Mouse (Mus musculus) E14TG2a.4 (cell line): Measurements from ENCODE around the gene Rps6ka5.

Experiments
- H3K27me3 ChIP-seq: 2 replicates; pipeline ENCODE4 v1.6.1; 2014; ENCODE audit warnings: low read length, control low read depth; ENCODE audit not compliant: insufficient read depth
- H3K36me3 ChIP-seq: 2 replicates; pipeline ENCODE4 v1.6.1; 2014; ENCODE audit warnings: low read length, control low read depth; ENCODE audit not compliant: insufficient read depth
- H3K4me1 ChIP-seq: replicated peaks from 2 replicates; pipeline ENCODE4 v1.6.1; 2014; ENCODE audit warnings: low read depth, low read length, control low read depth
- H3K4me3 ChIP-seq: replicated peaks from 2 replicates; pipeline ENCODE4 v1.5.1; 2014; ENCODE audit warnings: mild to moderate bottlenecking, low read length
- H3K9me3 ChIP-seq: 2 replicates; pipeline ENCODE4 v1.6.1; 2014; ENCODE audit warnings: low read length, control low read depth
- CTCF ChIP-seq: conservative IDR thresholded peaks from 2 replicates; pipeline ENCODE4 v1.5.1; 2014; ENCODE audit warnings: low read length
- NANOG ChIP-seq: IDR thresholded peaks from 2 replicates; pipeline ENCODE4 v1.6.1; 2014; ENCODE audit warnings: borderline replicate concordance, low read length, mixed read lengths
- POU5F1 ChIP-seq: IDR thresholded peaks from 2 replicates; pipeline ENCODE4 v1.6.1; 2014; ENCODE audit warnings: low read length, borderline replicate concordance

Rps6ka5 gene

DNA sequence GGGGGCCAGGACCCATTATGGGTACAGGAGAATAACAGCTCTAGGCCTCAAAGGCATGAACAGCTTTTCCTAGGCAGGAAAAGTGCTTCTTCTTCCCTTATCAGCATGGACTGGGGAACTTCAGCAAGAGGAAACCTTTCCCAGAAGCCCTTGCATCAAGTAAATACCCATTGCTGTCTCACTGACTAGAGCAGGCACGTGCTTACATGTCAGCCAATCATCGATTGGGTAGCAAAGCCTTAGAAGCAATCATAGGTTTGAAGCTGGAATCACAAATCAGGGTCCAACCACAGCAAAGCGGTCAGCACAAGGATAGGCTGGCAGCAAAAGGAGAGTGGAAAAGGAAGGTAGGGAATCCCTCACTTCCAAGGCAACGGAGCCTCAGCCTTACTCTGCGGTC is 213.7 kb downstream of the Rps6ka5 start:
- TF ChIP-seq CTCF, result no peak
- Histone ChIP-seq H3K27me3 (no peaks in the 10 kb centered on the region), H3K9me3 (no peaks in the 10 kb centered on the region), H3K4me1 (peaks cover 89% of the 10 kb centered on the region), H3K36me3 (peaks cover 20% of the 10 kb centered on the region), H3K4me3 (peak overlapping the region; percentile 20; the same call in 1 of the 2 replicates)

GRCm38 (mm10) chr12:100512641-100513040 is 214.1 kb downstream of the Rps6ka5 start:
- H3K27me3 ChIP-seq, result no peaks in the 10 kb centered on the region
- peaks cover 20% of the 10 kb centered on the region for H3K36me3 ChIP-seq
- H3K4me1 ChIP-seq, result peaks cover 89% of the 10 kb centered on the region
- no peak overlapping the region for H3K4me3 ChIP-seq
- H3K9me3 ChIP-seq, result no peaks in the 10 kb centered on the region
- TF ChIP-seq CTCF (no peak), NANOG (no peak), POU5F1 (no peak)

DNA sequence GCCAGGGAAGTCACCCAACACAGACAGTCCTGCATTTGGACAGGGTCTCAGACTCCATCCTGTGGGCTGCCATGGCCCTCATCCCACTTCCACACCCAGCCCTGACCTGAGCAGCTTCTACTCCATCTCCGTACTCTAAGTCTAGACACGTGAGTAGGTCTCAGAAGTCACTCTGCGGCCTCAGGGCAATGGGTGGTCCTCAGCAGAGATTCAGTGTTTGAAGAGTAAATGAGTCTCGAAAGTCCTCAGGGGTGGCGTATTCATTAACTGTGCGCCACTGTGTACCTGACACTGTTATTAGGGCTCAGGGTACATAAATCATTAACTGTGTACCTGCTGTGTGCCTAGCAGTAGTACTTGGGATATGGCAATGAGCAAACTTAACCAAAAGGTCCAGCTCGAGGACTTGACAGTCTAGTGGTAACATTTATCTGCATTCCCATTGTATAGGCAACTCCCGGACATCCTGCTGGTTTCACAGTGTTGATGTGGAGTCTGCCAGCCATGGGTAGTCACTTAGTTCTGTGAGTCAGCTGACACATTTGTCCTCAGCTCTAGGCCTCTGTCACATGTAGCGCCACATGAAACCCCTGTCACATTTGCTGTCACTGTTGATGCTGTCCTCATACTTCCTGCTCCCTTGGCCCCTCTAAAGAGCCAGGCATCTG is 217.0 kb downstream of the Rps6ka5 start:
- no peaks in the 10 kb centered on the region for H3K9me3 ChIP-seq
- H3K27me3 ChIP-seq, result no peaks in the 10 kb centered on the region
- H3K4me3 ChIP-seq, result no peak overlapping the region
- H3K36me3 ChIP-seq, result peaks cover 20% of the 10 kb centered on the region
- TF ChIP-seq NANOG (no peak), CTCF (no peak), POU5F1 (no peak)
- peaks cover 70% of the 10 kb centered on the region for H3K4me1 ChIP-seq

GRCm38 (mm10) chr12:100508668-100509067 is 218.1 kb downstream of the Rps6ka5 start:
- H3K4me3 ChIP-seq, result no peak overlapping the region

DNA sequence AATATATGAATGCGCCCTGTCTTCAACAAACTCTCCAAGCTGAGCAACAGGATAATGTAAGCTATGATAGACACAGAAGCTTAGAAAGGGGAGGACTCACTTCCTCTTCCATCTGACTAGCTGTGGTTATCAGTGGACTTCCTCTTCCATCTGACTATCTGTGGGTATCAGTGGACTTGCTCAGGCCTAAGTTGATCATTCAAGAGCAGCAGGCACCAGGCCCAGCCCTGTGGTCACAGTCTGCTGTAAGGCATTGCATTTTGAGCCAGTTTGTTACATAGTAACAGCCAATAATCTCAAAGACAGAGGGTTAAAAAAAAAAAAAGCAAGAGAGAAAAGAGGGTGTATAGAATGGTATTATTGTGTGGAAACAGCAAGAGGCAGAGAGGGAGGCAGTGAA is 221.3 kb downstream of the Rps6ka5 start:
- no peaks in the 10 kb centered on the region for H3K27me3 ChIP-seq
- no peak overlapping the region for H3K4me3 ChIP-seq
- H3K4me1 ChIP-seq, result peaks cover 52% of the 10 kb centered on the region
- peaks cover 5% of the 10 kb centered on the region; the same call in 1 of the 2 replicates for H3K36me3 ChIP-seq
- H3K9me3 ChIP-seq, result no peaks in the 10 kb centered on the region
- TF ChIP-seq CTCF (no peak), NANOG (no peak), POU5F1 (no peak)

More at GRCm38 (mm10) chr12:100508668-100509067, 218.1 kb downstream of the Rps6ka5 start:
- no peaks in the 10 kb centered on the region for H3K9me3 ChIP-seq
- TF ChIP-seq NANOG (no peak), POU5F1 (no peak), CTCF (no peak)
- H3K27me3 ChIP-seq, result no peaks in the 10 kb centered on the region
- peaks cover 60% of the 10 kb centered on the region for H3K4me1 ChIP-seq
- H3K36me3 ChIP-seq, result peaks cover 25% of the 10 kb centered on the region

- H3K4me1 ChIP-seq, result peaks cover 52% of the 10 kb centered on the region
- H3K27me3 ChIP-seq, result no peaks in the 10 kb centered on the region
- H3K9me3 ChIP-seq, result no peaks in the 10 kb centered on the region
- peaks cover 9% of the 10 kb centered on the region for H3K36me3 ChIP-seq
- no peak overlapping the region for H3K4me3 ChIP-seq
- no peak for TF ChIP-seq POU5F1
- TF ChIP-seq NANOG, result no peak
- TF ChIP-seq CTCF, result no peak
Measured at GRCm38 (mm10) chr12:100504585-100504984, 222.2 kb downstream of the Rps6ka5 start.

GRCm38 (mm10) chr12:100503659-100504058 is 223.1 kb downstream of the Rps6ka5 start:
- Histone ChIP-seq H3K27me3 (no peaks in the 10 kb centered on the region), H3K4me1 (peaks cover 49% of the 10 kb centered on the region), H3K4me3 (no peak overlapping the region), H3K36me3 (peaks cover 18% of the 10 kb centered on the region), H3K9me3 (no peaks in the 10 kb centered on the region)
- TF ChIP-seq POU5F1 (no peak), CTCF (no peak), NANOG (no peak)

DNA sequence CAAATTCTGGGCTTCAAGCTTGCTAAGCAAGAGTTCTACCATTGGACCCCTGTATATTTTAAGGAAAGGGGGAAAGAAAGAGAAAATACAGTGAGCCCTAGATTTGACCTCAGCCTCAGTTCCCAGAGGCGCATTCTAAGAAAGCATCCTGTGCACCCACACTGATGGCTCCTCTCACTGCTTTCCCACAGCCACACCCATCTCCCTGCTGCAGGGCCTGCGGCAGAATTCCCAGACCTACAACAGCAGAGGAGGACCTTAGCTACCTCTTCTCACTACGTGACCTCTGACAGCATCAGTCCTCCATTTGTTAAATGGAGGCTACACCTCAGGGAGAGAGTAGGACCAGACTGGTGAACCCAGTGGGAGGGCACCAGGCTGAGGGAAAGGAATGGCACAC is 224.2 kb downstream of the Rps6ka5 start:
- H3K9me3 ChIP-seq, result no peaks in the 10 kb centered on the region
- H3K4me1 ChIP-seq, result peaks cover 39% of the 10 kb centered on the region
- TF ChIP-seq CTCF, result no peak
- TF ChIP-seq POU5F1, result no peak
- TF ChIP-seq NANOG, result no peak
- H3K4me3 ChIP-seq, result no peak overlapping the region
- H3K36me3 ChIP-seq, result peaks cover 27% of the 10 kb centered on the region
- no peaks in the 10 kb centered on the region for H3K27me3 ChIP-seq

DNA sequence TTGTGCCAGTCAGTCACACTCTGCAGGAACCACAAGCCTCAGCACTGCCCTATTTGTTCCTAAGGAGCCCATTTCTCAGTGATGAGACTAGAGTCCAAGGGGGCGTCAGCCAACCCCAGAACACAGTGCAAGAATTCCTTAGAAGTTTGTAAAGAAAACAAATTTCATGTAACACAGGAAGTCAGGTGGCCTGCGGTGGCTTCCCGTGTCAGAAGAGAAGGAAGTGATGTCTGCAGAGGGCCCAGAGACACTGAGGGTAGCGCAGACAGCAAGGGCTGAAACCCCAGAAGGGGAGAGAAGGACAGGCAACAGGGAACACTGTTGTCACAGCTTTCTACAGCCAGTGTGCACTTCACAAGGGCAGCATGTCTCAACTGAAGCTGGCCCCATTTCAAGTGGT is 225.5 kb downstream of the Rps6ka5 start:
- H3K36me3 ChIP-seq, result peaks cover 39% of the 10 kb centered on the region
- TF ChIP-seq POU5F1 (no peak), NANOG (no peak), CTCF (no peak)

More for the DNA sequence above, 225.5 kb downstream of the Rps6ka5 start:
- peaks cover 32% of the 10 kb centered on the region for H3K4me1 ChIP-seq
- H3K27me3 ChIP-seq, result no peaks in the 10 kb centered on the region
- H3K9me3 ChIP-seq, result no peaks in the 10 kb centered on the region
- no peak overlapping the region for H3K4me3 ChIP-seq
